Mouse (Mus musculus) urinary bladder, postnatal 14 days (tissue): ENCODE measurements around the gene Cdc42bpg.
"Not testable (repeated sequence)": the region's sequence is repeated elsewhere in the genome, so short reads cannot be mapped to it uniquely, and the experiment has no call there.

ENCODE experiments used
- DNase-seq: peaks from one replicate; pipeline ENCODE4 v3.0.0; 2021; ENCODE audit warnings: low spot score

Gene Cdc42bpg

DNA sequence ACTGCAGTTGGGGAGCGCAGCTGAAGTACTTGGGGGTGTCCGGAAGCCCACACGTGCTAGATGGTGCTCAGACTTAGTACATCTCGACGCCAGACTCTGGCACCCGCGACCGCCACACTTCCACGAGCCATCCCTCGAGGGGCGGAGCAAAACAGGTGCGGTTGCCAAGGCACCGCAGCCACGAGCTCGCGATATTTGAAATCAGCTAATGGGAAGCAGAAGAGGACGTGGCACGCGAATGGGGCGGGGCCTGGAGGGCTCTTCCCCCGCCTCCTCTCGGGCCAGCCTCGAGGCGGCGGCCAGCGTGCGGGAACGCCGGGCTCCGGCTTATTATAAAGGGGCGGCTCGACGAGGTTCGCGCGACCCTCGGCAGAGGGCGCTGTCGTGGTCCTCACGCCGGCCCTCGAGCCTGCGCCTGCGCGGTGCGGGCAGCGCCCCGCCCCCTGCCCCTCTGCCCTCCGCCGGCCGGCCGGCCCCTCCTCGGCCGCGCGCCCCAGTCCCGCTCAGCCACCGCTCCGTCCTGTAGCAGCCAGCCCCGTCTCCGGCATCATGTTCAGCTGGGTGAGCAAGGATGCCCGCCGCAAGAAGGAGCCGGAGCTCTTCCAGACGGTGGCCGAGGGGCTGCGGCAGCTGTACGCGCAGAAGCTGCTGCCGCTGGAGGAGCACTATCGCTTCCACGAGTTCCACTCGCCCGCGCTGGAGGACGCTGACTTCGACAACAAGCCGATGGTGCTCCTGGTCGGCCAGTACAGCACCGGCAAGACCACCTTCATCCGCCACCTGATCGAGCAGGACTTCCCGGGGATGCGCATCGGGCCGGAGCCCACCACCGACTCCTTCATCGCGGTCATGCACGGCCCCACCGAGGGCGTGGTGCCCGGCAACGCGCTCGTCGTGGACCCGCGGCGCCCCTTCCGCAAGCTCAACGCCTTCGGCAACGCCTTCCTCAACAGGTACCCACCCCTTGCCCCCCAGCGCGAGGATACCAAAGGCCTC is 29.5 kb upstream of the Cdc42bpg start, which contains the start of gene Ehd1:
TSS of gene Ehd1 (plus strand) at position 300 of the 996 bp plus-strand sequence.
- peak; percentile 98 for DNase-seq

DNA sequence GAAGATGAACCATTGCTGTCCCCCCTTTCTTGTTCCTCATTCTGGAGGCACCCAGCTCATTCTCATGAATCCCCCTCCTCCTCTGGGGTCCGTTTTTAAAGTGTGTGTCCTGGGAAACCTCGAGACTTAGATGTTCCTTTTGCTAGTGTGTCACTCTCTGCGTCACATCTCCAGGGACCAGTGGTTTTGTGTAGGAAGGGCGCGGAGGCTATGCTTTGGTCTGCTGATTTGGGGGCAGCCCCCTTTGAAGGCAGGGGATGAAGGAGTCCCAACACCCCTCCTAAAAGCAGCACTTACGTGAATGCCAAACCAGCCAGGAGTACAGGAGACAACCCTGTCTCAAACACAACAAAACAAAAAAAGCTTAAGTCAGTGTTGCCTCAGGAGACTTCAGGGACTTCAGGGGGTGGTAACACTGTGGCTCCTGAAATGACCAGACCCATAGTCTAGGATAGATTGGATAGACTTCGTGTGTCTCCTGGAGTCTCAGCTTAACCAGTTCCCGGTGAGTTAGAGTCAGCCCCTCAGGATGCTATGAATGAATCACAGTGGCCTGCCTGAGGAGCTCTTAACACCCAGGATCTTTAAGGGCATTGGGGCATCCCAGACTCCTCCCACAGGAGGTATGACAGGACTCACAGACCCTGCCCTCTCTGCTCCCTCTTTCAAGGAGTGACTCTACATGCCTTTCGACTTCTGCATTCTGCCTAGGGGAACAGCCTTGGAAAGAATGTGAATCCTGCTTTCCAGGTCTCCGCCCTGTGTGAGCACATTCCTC is 28.4 kb upstream of the Cdc42bpg start:
- peak; percentile 87 for DNase-seq

DNA sequence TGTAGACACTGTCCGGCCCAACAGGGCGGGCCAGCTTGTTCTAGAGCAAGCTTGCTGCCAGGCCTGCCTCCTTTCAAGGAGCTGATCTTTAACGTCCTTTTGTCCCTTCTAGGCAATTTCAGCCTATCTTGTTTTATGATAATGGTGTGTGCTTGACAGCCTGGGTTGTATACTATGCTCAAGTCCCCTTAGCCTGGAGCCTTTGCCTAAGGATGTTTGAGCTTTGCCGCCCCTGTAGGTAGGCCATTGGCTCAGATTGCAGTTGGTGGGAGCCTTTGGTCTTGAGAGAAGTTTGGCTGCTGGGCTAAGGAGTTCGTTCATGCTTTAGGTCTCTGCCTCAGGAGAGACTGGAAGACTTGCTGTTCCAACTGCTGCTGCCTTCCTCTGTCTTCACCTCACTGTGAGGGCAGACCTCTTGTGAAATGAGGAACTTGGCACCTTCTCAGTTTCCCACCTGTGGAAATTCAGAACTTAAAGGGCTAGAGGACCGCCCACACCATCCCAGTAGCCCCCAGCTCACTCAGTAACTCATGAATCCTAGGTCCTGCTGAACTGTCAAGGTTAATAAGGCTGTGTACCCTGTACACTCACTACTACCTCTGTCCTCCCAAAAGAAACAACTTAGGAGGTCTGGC is 27.7 kb upstream of the Cdc42bpg start:
- no peak for DNase-seq

DNA sequence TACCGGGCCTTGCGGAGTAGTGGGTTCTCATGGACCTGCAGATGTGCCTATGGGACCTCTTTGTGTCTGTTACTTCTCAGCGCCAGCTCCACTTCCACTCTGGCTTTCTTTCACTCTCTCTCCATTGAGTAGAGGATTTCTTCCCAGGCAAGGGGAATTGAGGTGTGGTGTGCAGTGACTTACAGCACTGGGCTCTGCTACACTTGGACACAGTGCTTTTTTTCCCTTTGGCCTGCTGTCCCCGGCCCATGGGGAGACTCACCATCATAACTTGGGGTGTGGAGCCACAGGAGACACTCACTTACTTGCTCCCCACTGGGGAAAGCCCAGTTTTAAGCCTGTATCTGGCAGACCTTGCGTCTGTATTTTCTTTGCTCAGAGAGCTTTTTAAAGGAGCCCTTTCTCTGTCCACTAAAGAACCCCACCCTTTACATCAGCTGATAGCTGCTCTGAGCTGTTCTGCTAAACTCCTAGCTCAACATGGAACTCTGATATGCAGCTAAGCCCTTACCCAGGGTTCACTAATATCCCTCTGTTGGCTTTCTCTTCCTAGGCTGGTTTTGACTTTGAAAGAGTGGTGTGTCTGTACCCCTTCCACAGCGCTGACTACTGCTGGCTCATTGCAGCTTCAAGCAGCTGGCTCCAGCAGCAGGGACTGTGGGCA is 26.6 kb upstream of the Cdc42bpg start:
- DNase-seq: no peak

DNA sequence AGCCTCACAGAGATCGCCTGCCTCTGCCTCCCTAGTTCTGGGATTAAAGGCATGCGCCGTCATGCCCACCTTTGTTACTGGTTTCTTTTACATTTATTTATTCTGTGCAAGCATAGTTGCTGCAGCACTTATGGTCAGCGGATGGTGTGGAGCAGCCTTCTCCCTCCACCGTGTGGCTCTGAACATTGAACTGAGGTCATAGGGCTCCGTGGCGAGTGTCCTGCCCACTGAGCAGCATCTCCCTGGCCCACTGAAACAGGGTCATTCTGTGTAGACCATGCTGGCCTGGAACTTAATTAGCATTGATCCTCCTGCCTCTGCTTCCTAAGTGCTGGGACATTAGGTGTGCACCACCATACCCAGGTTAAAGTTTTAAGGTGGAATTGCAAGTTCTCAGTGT is 25.7 kb upstream of the Cdc42bpg start:
- no peak for DNase-seq

DNA sequence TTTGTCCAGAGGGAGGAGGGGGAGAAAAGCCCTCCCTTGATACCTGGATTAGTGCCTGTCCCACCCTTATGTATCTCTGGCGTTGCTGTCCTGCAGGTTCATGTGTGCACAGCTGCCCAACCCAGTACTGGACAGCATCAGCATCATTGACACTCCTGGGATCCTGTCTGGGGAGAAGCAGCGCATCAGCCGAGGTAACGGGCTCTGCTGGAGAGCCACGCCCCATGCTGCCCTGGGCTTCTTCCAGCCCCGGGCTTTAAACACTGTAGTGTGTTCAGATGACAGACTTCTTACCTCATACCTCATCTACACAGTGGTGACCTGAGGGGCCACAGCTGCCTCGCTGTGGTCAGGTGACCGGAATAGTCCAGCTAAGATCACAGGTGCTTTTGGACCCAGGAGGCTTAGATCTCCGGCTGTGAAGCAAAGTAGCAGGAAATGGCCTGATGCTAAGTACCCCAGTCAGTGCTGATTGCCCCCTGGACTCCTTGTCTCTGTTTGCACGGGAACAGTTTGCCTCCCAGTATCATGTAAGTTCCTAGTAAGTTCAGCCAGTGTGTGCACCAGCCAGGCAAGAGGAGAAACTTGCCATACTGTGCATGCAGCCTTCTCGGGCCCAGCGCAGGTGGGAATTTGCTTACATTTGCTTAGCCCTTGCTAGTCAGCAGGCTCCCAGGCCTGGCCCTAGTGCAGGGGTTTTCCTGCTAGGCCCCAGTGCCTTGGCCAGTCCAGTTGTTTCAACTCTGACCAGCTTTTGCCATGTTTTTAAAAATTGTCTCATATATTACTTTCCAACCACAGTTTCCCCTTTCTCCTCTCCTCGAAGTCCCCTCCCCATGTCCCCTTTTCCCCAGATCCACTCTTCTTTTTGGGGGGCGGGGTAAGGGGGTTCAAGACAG is 24.9 kb upstream of the Cdc42bpg start:
- no peak for DNase-seq

DNA sequence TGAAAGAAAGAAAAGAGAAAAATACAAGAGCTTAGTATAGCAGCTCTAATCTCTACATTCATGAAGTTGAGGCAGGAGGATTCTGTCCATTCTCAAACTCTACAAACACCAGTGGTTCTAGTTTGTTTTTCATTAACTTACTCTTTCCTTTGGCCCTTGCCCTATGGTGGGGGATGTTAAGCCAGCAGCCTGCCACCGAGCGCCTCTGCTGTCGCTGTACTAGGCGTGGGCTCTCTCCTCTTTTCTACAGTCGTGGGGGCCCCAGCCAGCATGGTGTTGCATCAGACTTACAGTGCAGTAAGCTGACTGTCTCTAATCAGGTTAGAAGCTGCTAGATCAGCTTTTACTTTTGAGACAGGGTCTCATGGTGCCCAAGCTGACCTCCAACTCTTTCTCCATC is 23.3 kb upstream of the Cdc42bpg start:
- no peak for DNase-seq

DNA sequence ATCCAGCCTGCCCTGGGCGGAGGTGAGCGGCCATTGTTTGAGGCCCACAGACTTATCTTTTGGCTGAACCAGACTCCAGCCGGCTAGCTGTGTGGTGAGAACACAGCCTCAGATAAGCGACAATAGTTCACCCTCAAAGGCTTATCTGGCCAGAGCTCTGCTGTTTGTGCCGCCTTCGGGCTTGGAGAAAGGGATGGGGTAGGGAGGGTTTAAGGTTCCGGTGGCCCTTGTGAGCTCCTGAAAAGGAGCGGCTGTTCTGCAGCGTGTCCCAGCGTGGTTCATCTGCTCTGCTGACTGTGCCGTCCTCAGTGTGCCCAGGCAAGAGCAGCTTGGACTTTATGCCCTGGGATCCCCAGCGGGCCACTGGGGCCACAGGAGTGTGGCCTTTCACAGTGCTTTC is 21.8 kb upstream of the Cdc42bpg start:
- DNase-seq: no peak

DNA sequence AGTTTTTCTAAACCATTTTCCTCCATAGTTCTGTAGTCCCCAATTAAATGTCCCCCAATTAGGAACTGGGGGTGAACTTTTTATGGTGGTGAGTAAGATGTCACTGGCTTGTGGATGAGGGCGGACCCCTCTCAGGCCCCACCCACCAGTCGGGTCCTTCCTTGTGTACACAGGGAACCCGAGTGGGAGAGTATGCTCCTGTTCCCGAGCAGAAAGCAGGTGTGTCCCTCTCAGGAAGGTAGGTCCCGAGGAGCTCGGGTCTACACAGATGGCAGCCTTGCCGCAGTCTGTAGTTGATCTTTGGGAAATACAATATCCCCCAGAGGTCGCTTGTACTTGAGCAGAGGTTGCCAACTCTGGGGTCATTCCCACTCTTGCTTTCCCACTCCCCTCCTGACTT is 21.0 kb upstream of the Cdc42bpg start:
- DNase-seq: no peak

DNA sequence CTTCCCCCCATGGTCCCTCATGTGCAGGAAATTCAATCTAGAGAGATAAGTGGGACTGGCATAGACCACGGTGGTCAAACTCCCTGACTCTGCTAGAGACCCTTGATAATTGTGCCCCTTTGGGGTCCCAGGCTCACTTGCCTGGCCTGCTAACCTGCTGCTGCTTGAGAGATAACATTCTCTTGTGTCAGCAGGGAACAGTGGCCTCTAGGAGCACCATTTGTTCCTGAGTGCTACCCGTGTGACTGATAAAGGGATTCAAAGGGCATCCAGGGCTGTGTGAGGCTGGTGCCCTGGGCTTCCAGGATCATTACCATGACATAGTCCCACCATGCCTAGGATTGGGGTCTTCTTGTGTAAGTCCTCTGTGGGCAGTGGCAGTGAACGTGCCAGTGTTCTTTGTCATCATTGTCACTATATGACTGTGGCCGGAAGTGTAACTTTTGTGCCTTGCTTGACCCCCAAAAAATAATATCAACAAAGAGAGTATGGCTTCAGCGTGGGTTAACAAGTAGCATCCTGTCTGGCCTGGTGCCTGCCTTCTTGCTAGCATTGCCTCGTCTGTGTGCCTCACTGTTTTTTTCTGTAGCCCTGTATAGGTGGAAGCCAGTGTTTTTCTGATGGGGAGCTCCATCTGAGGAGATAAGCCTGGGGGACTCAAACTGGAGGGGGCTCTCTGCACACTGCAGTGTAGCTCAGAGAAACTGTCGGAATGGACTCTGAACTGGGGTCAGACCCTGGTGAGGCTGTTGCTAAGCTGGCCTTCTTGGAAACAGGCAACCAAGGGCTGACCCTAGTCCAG is 20.4 kb upstream of the Cdc42bpg start:
- DNase-seq: no peak

DNA sequence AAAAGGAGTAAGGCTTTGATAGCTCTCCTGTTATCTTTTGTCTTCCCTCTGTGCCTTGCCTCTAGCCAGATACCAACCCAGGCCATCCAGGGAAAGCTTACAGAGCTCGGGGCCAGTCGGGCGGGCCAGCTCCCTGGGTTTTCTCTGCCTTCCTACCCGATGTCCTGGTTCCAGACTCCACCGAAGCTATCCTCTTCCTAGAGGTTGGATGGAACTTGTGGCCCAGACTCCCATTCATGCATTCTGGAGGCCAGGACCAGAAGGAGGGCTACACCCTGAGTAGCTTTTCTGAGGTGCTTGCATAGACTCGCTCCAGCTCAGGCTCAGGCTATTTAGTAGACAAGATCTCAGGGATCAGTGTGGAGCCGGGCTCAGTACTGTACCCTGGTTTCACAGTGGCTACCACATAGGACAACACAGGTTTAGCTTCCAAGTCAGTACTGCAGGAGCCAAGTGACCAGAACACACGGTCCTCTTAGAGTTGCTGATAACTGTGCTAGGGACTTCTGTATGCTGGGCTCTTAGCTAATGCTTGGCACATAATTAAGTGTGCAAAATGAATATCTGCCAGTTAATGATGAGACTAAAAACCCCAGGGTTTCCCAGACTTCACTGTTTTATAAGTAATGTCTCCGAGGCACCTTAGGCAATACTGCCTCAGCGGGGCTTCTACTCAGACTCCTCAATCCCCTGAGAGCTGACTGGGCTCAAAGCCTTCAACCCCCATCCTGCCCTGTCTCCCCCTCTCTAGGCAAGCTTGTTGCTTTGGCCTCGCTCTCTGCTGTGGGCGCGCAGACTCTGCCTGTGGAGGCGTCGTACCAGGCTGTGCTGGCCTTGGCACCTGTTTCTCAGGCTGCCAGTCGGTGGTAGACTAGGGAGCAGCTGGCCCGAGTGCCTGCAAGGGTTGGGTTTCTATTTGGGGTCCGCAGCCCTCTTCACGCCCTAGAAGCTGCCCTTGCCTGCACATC is 19.5 kb upstream of the Cdc42bpg start:
- no peak for DNase-seq

DNA sequence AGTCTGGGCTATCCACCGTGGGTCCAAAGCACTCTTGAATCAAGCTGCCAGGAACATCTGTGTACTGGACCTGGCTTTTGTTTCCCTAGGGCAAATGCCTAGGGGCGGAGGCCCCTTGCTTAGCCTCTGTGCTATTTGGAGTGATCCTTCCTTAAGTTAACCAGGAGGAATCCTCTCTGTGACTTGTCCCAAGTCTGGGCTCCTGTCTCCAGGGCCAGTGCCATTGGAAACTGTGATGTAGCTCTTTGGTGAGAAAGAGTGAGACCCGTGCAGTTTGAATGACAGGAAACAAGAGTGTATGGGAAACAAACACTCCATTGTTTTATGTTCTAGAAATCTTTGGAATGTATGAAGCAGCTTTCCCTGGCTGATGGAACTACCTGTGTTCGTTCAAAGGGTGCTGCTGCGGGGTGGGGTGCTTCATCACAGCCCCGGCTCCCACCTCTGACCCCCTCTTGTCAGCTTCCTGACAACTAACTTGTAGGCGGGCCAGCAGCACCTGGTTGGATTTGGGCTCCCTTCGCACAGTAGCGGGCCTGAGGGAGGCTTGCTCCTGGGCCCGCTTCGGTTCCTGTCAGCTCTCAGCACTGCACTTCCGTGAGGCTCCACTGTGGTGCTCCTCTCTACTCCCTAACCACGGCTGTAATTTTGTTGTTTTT is 17.9 kb upstream of the Cdc42bpg start:
- no peak for DNase-seq

DNA sequence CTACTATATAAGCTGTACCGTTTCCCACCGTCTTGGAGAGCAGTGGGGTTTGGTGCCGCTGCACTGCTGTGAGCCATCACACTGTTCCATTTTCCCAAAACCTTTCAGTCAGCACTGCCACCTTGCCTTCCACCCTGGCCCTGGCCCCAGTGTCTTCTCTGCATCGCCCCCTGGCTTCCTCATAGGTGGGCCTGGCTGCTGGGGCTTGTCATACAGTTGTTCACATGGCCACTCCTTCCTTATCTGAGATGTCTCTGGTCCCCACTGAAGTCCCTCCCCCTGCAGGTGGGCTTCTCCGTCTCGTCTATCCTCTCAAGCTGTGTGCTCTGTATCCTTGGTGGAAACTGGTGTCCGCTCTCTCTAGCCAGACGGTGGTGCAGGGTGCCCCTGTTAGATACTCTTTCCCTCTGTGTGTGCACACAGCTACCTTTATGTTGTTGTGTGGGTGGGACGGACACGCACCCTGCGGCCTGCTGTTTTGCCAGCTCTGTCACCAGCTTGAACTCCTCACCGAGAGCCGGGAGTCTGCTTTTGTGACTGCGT is 16.5 kb upstream of the Cdc42bpg start:
- no peak for DNase-seq

DNA sequence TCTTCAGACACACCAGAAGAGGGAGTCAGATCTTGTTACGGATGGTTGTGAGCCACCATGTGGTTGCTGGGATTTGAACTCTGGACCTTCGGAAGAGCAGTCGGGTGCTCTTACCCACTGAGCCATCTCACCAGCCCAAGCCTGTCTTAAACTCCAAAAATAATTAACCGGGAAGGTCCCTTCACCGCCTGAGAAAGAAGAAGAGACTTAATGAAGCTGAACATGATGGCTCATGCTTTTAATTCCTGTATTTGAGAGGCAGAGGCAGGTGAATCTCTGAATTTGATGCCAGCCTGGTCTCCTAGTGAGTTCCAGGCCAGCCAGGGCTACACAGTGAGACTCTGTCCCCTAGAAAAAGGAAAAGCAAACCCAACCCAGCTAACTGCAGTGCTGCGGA is 15.5 kb upstream of the Cdc42bpg start:
- DNase-seq: not testable (repeated sequence)

DNA sequence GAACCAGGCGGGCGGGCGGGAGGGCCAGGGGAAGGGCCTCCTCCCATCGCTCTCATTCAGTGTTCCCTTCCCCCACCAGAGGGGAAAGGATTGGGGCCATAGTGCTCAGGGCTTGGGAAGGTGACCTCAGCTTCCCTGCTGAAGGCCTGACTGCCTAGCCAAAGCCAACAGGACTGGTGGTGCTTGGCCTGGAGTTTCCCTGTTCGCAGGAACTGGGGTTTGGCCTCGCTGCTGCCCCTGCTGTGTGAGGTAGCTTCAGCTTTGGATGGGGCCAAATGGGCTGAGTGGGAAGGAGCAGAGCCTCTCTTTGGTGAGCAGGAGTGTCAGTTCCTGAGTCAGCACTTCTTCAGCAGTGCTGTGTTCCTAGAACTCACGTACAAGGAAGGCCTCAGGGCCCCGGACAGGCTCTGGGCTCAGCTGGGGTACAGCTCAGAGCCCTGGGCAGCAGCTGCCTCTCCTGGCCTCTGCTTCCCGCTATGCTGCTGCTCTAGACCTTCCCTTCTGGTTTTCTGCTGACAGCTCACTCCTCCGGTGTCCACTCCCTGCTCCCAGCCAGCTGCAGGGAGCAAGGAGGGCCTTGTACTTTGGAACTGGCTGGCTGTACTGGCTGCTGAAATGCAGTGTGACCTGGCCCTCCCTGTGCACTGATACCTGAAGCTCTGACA is 15.0 kb upstream of the Cdc42bpg start:
- DNase-seq: no peak

DNA sequence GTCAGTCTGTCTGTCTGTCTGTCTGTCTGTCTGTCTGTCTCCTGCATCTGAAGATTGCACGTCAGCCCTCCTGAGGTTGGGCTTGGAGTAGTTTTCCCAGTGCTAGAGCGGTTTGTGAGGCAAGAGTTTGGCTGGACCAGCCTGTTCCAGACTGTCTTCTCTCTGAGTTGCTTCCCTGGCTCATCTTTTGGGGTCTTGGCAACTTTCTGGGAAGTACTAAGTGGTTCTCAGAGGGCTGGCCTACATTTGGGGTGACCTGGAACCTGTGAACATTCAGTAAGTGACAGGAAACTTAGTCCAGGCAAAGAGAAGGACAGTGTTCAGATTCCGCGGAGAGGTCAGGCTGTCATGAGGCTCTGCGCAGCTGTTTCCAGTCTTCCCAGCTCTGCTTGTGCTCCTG is 14.0 kb upstream of the Cdc42bpg start:
- no peak for DNase-seq

DNA sequence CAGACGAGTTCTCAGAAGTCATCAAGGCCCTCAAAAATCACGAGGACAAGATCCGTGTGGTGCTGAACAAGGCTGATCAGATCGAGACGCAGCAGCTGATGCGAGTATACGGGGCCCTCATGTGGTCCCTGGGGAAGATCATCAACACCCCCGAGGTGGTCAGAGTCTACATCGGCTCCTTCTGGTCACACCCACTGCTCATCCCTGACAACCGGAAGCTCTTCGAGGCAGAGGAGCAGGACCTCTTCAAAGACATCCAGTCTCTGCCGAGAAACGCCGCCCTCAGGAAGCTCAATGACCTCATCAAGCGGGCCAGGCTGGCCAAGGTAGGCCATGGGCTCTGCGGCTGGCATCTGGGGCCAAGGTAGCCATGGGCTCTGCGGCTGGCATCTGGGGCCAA is 12.0 kb upstream of the Cdc42bpg start:
- DNase-seq: no peak
